Mouse (Mus musculus): Measurements from ENCODE around the gene Fev.

DNA sequence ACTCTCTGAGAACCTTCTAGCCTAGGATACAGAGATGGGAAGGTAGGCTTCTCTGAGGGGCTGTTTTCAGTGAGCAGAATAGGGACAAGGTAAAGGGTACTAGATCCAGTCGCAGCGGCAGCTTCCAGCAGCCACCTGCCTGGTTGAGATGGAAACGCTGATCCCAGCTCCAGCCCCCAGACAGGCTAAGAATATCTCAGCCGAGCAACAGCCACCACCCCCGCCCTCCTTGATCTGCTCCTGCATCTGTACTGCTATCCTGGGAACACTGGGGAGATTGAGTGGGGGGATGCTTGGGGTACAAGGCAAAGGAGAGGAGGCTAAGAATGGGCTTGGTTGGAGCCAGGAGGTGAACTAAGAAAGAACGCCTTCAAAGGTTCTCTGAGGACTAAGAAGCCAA is 35.0 kb downstream of the Fev start:
- TF ChIP-seq CTCF (IDR thresholded peaks at IDR 0.05; ENCODE audit: low read depth, low read length) = no peak
- TF ChIP-seq POLR2A (IDR thresholded peaks at IDR 0.05; ENCODE audit: extremely low read depth, insufficient read depth, low read length) = no peak
